Mouse (Mus musculus) midbrain, embryonic 14.5 days (tissue): Measurements from ENCODE around the gene Lnx1. TPM values are rescaled to one million over a fixed set of nuclear protein-coding genes. Genes with fewer than 3 reads are reported as not detected.

Experiments
- ATAC-seq: fragments of 200-750 bp; cut with Nextera tagmentation; 2 replicates; pipeline ENCODE4 v1.8.0; 2017; ENCODE audit warnings: moderate number of reproducible peaks, moderate library complexity; ENCODE audit not compliant: low FRiP score, low TSS enrichment
- DNase-seq: peaks from one replicate; pipeline ENCODE4 v3.0.0-alpha.2; 2015
- H3K27ac ChIP-seq: fragments of 300-500 bp; sonication (generic); replicated peaks from 2 replicates; pipeline ENCODE4 v1.5.1; 2014; ENCODE audit warnings: mild to moderate bottlenecking, low read depth, low read length, moderate library complexity
- H3K27me3 ChIP-seq: fragments of 300-500 bp; sonication (generic); 2 replicates; pipeline ENCODE4 v1.6.1; 2014; ENCODE audit warnings: low read length, control low read depth, mixed read lengths; ENCODE audit not compliant: control insufficient read depth, insufficient read depth
- H3K36me3 ChIP-seq: fragments of 300-500 bp; sonication (generic); 2 replicates; pipeline ENCODE4 v1.6.1; 2014; ENCODE audit warnings: low read length, control low read depth; ENCODE audit not compliant: control insufficient read depth, insufficient read depth
- H3K4me1 ChIP-seq: fragments of 300-500 bp; sonication (generic); 2 replicates; pipeline ENCODE4 v1.6.1; 2014; ENCODE audit warnings: mild to moderate bottlenecking, antibody characterized with exemption, low read length, control low read depth; ENCODE audit not compliant: control insufficient read depth, insufficient read depth
- H3K4me2 ChIP-seq: fragments of 300-500 bp; sonication (generic); 2 replicates; pipeline ENCODE4 v1.6.1; 2014; ENCODE audit warnings: mild to moderate bottlenecking, low read length, moderate library complexity
- H3K4me3 ChIP-seq: fragments of 300-500 bp; sonication (generic); replicated peaks from 2 replicates; pipeline ENCODE4 v1.5.1; 2014; ENCODE audit warnings: low read depth, low read length
- H3K9ac ChIP-seq: fragments of 300-500 bp; sonication (generic); replicated peaks from 2 replicates; pipeline ENCODE4 v1.6.1; 2014; ENCODE audit warnings: mild to moderate bottlenecking, low read length, moderate library complexity
- H3K9me3 ChIP-seq: fragments of 300-500 bp; sonication (generic); 2 replicates; pipeline ENCODE4 v1.6.1; 2016; ENCODE audit warnings: low read length, control low read depth, mixed read lengths; ENCODE audit not compliant: control insufficient read depth
- WGBS: fragments of 180-500 bp; shearing (Covaris S2); extraction: QIAGEN DNeasy Blood & Tissue Kit; methylation state at CpG from one replicate; pipeline ENCODE4 v1.1.7; 2014; 5-methylcytosine and 5-hydroxymethylcytosine counted together
- polyA plus RNA-seq: library from polyadenylated mRNA; unstranded; fragments of >200 nt; fragmentation: Nextera tagmentation; extraction: Ambion mirVana; gene quantifications from 2 replicates; pipeline ENCODE4 v1.2.1, GENCODE M21; 2014

The Lnx1 gene
- polyA plus RNA-seq, 1 experiment from 2014 or later: 10.9 TPM

DNA sequence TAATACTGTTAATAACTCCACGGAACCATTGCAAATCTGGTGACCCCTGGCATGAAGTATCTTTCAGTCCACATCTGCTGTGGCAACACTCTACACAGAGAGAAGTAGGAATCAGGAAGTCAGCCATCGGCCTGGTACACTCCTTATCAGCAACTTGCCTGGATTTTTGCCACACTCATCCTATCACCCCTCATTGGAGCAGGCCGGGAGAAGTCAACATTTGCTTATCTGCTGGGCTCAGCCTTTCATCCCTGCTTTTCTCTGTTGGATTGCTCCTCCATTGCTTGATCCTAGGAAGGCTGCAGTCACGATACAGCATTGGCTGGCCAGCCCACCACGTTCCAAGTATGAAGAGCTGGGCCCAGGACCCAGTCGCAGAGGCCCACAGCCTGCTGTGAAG lies 26.9 kb upstream of the Lnx1 start:
- H3K4me3 ChIP-seq: no peak overlapping the region
- 88% methylated on average over 6 of the region's 6 CpGs for whole genome bisulfite sequencing
- ATAC-seq (no peak), DNase-seq (no peak)
- H3K4me2 ChIP-seq: no peak overlapping the region
- H3K27ac ChIP-seq: no peak overlapping the region
- H3K9me3 ChIP-seq: 0 out of 2 replicates have a peak, but pooled peaks cover 1% of the 10 kb centered on the region
- 0 out of 2 replicates have a peak, but pooled peaks cover 3% of the 10 kb centered on the region for H3K27me3 ChIP-seq
- H3K4me1 ChIP-seq: no peaks in the 10 kb centered on the region; the same call in 1 of the 2 replicates
- no peak overlapping the region for H3K9ac ChIP-seq
- no peaks in the 10 kb centered on the region for H3K36me3 ChIP-seq

DNA sequence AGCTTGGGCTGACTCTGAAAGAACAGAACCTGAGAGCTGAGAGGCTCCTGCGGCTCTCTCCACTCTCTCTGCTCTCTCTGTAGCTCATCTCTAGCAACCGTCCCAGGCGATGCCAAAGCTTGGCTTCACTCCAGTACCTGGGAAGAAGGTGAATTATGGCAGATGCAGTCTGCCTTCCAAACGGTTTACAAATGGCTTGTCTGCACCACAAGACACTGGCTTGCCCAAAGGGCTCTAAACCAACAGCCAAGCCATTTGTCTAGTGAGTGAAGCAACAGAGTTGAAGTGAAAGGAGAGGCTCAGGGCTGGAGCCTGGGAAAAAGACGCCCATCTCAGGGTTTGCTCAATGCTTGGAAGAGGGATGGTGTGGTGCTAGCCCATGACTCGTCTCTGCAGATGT lies 25.5 kb upstream of the Lnx1 start:
- ATAC-seq (no peak), DNase-seq (no peak)
- 73% methylated on average over 6 of the region's 6 CpGs for WGBS

DNA sequence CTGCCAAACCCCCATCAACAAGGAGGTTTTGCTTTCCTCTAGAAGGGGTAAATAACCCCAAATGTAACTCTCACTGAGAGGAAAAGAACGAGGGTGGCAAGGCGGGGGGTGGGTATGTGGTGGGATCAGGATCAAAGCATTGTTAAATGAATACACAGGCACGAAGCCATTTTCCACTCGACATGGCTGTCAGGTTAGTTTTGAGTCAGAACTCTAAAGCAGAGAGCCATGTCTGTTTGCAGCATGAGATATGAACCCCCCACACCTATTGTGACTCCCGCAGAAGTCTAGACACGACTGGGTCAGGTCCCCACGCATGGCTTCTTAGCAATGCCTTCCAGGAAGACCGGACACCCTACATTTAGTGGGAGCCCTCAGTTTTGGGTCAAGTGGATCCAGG lies 24.6 kb upstream of the Lnx1 start:
- H3K36me3 ChIP-seq: no peaks in the 10 kb centered on the region
- 0 out of 2 replicates have a peak, but pooled peaks cover 3% of the 10 kb centered on the region for H3K27me3 ChIP-seq
- no peak overlapping the region for H3K4me3 ChIP-seq
- ATAC-seq (no peak), DNase-seq (peak; percentile 46)
- 0 out of 2 replicates have a peak, but pooled peaks cover 3% of the 10 kb centered on the region for H3K9me3 ChIP-seq
- no peak overlapping the region for H3K4me2 ChIP-seq
- no peak overlapping the region for H3K9ac ChIP-seq
- H3K4me1 ChIP-seq: no peaks in the 10 kb centered on the region; the same call in 1 of the 2 replicates
- 29% methylated on average over 8 of the region's 8 CpGs for WGBS
- no peak overlapping the region for H3K27ac ChIP-seq

More for the DNA sequence above, 25.5 kb upstream of the Lnx1 start:
- no peak overlapping the region for H3K4me2 ChIP-seq
- 0 out of 2 replicates have a peak, but pooled peaks cover 3% of the 10 kb centered on the region for H3K27me3 ChIP-seq
- no peaks in the 10 kb centered on the region; the same call in 1 of the 2 replicates for H3K4me1 ChIP-seq
- no peaks in the 10 kb centered on the region for H3K36me3 ChIP-seq
- H3K4me3 ChIP-seq: no peak overlapping the region
- 0 out of 2 replicates have a peak, but pooled peaks cover 3% of the 10 kb centered on the region for H3K9me3 ChIP-seq
- no peak overlapping the region for H3K9ac ChIP-seq
- no peak overlapping the region for H3K27ac ChIP-seq

DNA sequence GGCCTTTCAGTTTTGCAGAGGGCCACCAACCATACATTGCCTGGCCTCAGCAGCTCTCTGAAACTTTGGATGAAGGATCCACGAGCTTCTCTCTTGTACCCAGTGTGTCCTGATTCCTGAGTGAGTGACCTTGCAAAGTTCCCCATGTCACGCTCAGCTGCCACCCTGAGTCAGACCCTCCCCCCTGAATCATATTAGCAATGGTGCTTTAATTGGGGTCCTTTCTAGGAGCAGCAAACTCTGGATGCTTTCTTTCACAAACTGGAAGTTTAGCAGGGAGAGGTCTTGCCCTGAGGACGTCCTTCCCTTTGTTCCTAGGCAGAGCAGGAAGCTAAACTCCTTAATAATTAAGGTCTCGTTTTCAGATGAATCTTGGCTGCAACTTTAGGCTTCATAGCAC lies 22.8 kb upstream of the Lnx1 start:
- 51% methylated on average over 4 of the region's 4 CpGs for WGBS
- Histone ChIP-seq H3K27me3 (0 out of 2 replicates have a peak, but pooled peaks cover 3% of the 10 kb centered on the region), H3K36me3 (no peaks in the 10 kb centered on the region), H3K9ac (no peak overlapping the region), H3K9me3 (0 out of 2 replicates have a peak, but pooled peaks cover 3% of the 10 kb centered on the region), H3K4me1 (peaks cover 3% of the 10 kb centered on the region; the same call in 1 of the 2 replicates), H3K4me2 (no peak overlapping the region), H3K27ac (no peak overlapping the region), H3K4me3 (no peak overlapping the region)
- ATAC-seq: no peak
- no peak for DNase-seq

DNA sequence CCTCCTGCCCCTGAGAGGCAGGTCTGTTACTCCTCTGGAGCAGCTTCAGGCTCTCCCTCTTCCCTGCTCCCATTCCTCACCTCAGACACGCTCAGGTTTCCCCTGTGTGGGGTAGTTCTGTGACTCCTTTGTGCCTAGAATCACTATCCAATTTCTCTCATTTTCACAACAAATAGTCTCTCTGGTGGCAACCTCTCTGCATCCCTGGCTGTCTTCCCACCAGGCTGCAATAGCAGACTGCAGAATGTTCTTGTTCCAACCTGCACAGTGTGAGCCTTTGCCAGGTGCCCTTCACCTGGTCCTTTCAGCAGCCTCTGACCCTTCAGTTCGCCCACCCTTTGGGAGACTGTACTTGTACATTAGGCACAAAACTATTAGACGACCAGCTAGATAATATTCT lies 19.1 kb upstream of the Lnx1 start:
- Histone ChIP-seq H3K4me3 (no peak overlapping the region), H3K27ac (no peak overlapping the region), H3K36me3 (no peaks in the 10 kb centered on the region), H3K9me3 (0 out of 2 replicates have a peak, but pooled peaks cover 3% of the 10 kb centered on the region), H3K4me1 (peaks cover 3% of the 10 kb centered on the region; the same call in 1 of the 2 replicates), H3K27me3 (no peaks in the 10 kb centered on the region), H3K4me2 (no peak overlapping the region), H3K9ac (no peak overlapping the region)
- DNase-seq (no peak), ATAC-seq (no peak)
- WGBS: 72% methylated on average over 3 of the region's 3 CpGs

DNA sequence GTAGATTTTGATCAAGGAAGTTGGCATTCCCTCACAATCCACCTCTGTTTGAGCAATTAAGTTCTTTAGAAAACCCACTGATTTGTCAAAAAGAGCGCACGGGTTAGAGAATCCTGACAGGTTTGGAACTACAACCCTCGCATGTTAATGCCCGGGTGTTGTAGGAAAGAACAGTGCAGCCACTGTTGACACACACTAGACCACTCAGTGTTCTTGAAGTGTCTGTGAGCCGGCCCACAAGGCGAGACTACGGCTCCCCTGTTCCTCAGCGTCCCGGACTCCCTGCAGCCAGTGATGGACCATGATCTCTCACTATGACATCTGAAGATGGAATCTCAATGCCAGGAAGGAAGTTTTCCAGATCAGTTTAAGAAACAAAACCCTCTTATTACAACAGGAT lies 17.9 kb upstream of the Lnx1 start:
- no peak overlapping the region for H3K4me3 ChIP-seq
- H3K4me2 ChIP-seq: no peak overlapping the region
- no peaks in the 10 kb centered on the region for H3K36me3 ChIP-seq
- ATAC-seq (no peak), DNase-seq (no peak)
- H3K4me1 ChIP-seq: peaks cover 3% of the 10 kb centered on the region; the same call in 1 of the 2 replicates
- H3K27me3 ChIP-seq: no peaks in the 10 kb centered on the region
- WGBS: 58% methylated on average over 9 of the region's 9 CpGs
- no peak overlapping the region for H3K9ac ChIP-seq
- no peak overlapping the region for H3K27ac ChIP-seq
- H3K9me3 ChIP-seq: 0 out of 2 replicates have a peak, but pooled peaks cover 3% of the 10 kb centered on the region

DNA sequence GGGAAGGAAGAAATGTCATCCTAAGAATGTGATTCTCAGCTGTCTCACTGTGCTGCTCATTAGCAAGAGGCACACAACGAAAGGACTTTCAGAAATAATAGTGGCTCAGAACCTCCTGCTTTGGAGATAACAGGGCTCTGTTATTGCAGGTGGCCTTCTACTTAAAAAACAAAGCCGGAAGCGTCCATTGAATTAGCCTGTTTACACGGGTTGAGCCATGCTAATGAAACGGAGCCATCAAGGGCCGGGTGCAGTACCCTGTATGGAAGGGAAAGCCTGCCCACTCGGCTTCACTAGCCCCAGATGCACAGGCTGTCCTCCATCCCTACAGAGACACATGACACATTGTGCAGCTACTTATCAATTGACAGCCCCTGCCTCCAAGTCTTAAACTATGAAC lies 13.5 kb upstream of the Lnx1 start:
- Histone ChIP-seq H3K4me2 (no peak overlapping the region), H3K9me3 (no peaks in the 10 kb centered on the region), H3K4me3 (no peak overlapping the region), H3K4me1 (no peaks in the 10 kb centered on the region; the same call in 1 of the 2 replicates), H3K27me3 (no peaks in the 10 kb centered on the region), H3K9ac (no peak overlapping the region), H3K27ac (no peak overlapping the region), H3K36me3 (no peaks in the 10 kb centered on the region)
- 16% methylated on average over 7 of the region's 7 CpGs for WGBS
- ATAC-seq (no peak), DNase-seq (no peak)

DNA sequence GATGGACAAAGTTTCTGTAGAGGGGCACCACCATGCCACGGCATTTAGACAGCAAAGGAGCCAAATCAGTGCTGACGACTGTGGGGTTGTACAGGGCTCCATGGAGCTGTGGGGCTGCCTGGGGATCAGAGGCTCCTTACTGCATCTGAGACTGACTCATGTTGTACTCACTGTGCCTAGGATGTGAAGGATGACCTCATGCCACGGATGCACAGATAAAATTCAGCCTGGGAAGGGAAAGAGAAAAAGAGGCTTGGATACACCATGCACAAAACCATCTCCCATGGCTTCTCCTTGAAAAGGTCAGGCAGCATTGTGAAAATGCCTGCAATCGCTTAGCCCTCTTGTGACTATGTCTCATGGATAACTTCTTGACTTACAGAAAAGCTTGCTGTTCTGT lies 10.1 kb upstream of the Lnx1 start:
- Histone ChIP-seq H3K4me2 (no peak overlapping the region), H3K36me3 (no peaks in the 10 kb centered on the region), H3K4me3 (no peak overlapping the region), H3K4me1 (no peaks in the 10 kb centered on the region), H3K9me3 (no peaks in the 10 kb centered on the region), H3K27ac (no peak overlapping the region), H3K9ac (no peak overlapping the region), H3K27me3 (no peaks in the 10 kb centered on the region)
- ATAC-seq (no peak), DNase-seq (no peak)
- WGBS: 78% methylated on average over 4 of the region's 4 CpGs

DNA sequence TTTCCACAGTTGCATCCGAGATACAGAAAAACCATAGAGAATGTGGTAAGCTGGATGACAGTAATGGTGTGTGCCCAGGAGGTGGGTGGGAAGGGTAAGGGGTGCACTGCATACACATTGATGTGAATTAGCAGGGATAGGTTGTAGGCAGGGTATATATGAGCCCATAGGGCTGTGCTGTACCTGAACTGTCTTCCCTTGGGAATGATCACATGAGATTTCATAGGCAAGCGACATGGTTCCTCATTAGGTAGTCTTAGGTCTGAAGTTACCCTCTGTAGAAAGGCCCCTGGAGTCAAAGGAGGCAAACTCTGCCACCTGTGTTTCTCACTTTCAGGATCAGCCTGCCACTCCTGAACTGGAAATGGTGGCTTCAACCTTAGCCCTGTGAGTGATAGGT lies 9.3 kb upstream of the Lnx1 start:
- Histone ChIP-seq H3K36me3 (no peaks in the 10 kb centered on the region), H3K4me3 (no peak overlapping the region), H3K4me2 (no peak overlapping the region), H3K9ac (no peak overlapping the region), H3K27me3 (no peaks in the 10 kb centered on the region), H3K27ac (no peak overlapping the region), H3K9me3 (no peaks in the 10 kb centered on the region), H3K4me1 (no peaks in the 10 kb centered on the region)
- ATAC-seq (no peak), DNase-seq (no peak)
- 94% methylated on average over 2 of the region's 2 CpGs for WGBS
